In genomic region chr3:116861223-116861539, GRCm38 (mm10) we compare ENCODE assay signal across 8 mouse cellular contexts. TPM values are rescaled to one million over a fixed set of nuclear protein-coding genes. Genes with fewer than 3 reads are reported as not detected.
DNase-seq lines count a peak whose midpoint lies in the region; ATAC-seq lines count a peak whose summit lies in the region.

No protein-coding gene starts in this region.

- H3K27me3 ChIP-seq in heart, embryonic 12.5 days (replicated peaks): no peaks in the 10 kb centered on the region
- H3K27me3 ChIP-seq in forebrain, embryonic 15.5 days: no peaks in the 10 kb centered on the region

- ATAC-seq in heart, embryonic 12.5 days (ENCODE audit: insufficient number of reproducible peaks, low FRiP score): 0 out of 2 replicates have a peak, but pooled peaks have one; percentile 5
- ATAC-seq in forebrain, embryonic 15.5 days (replicated peaks): peak; percentile 59

- peak overlapping the region; percentile 68 for H3K27ac ChIP-seq in heart, embryonic 12.5 days (ENCODE audit: poor library complexity, severe bottlenecking)
- H3K27ac ChIP-seq in forebrain, embryonic 15.5 days (replicated peaks): no peak overlapping the region
- peak overlapping the region; percentile 94 for H3K27ac ChIP-seq in macrophage

- H3K4me1 ChIP-seq in heart, embryonic 12.5 days (replicated peaks): peaks cover 3% of the 10 kb centered on the region
- 0 out of 2 replicates have a peak, but pooled peaks cover 3% of the 10 kb centered on the region for H3K4me1 ChIP-seq in forebrain, embryonic 15.5 days

- 5% methylated on average over 4 of the region's 4 CpGs for WGBS in heart, embryonic 12.5 days
- WGBS in forebrain, embryonic 15.5 days: 10% methylated on average over 4 of the region's 4 CpGs
- 1% methylated on average over 4 of the region's 4 CpGs for WGBS in macrophage (ENCODE audit: missing documents)

- no peak for DNase-seq in heart, adult 18-20 months
- DNase-seq in ES-CJ7 (ENCODE audit: low read depth, low spot score): peak; percentile 52
- DNase-seq in gastrocnemius, adult 18-20 months (ENCODE audit: low spot score): no peak
- no peak for DNase-seq in right cerebral cortex, postnatal 36 days (ENCODE audit: low spot score in 2 of 2)
- DNase-seq in spleen, postnatal 36 days (ENCODE audit: low spot score in 2 of 2): no peak

- peak overlapping the region; percentile 86 for H3K4me3 ChIP-seq in heart, embryonic 12.5 days
- peak overlapping the region; percentile 64 for H3K4me3 ChIP-seq in forebrain, embryonic 15.5 days
- H3K4me3 ChIP-seq in macrophage (ENCODE audit: inconsistent target): peak overlapping the region; percentile 70

- H3K36me3 ChIP-seq in heart, embryonic 12.5 days: no peaks in the 10 kb centered on the region
- no peaks in the 10 kb centered on the region for H3K36me3 ChIP-seq in forebrain, embryonic 15.5 days
- H3K36me3 ChIP-seq in macrophage (ENCODE audit: inconsistent target): no peaks in the 10 kb centered on the region

- H3K79me2 ChIP-seq in macrophage (ENCODE audit: inconsistent target): peaks cover 52% of the 10 kb centered on the region

- H3K9ac ChIP-seq in heart, embryonic 12.5 days: peak overlapping the region; percentile 82
- peak overlapping the region; percentile 54 for H3K9ac ChIP-seq in forebrain, embryonic 15.5 days (replicated peaks)

- H3K9me3 ChIP-seq in heart, embryonic 12.5 days (replicated peaks): no peaks in the 10 kb centered on the region
- no peaks in the 10 kb centered on the region for H3K9me3 ChIP-seq in forebrain, embryonic 15.5 days

- peak overlapping the region; percentile 71 for H3K4me2 ChIP-seq in heart, embryonic 12.5 days
- peak overlapping the region; percentile 90 for H3K4me2 ChIP-seq in forebrain, embryonic 15.5 days (replicated peaks)

RNA-seq across cellular contexts. Expression of gene Frrs1, which starts 1.9 kb away (rescaled TPM):
- polyA plus RNA-seq in heart, embryonic 12.5 days (2016; fragmentation: Nextera tagmentation; extraction: Ambion mirVana): 22.5 and 24.0 TPM in 2 replicates
- total RNA-seq in heart, adult 18-20 months (2021): 1 to 10 TPM; 2.6 to 4.8 TPM
- 3.2 and 3.8 TPM in 2 replicates for polyA plus RNA-seq in forebrain, embryonic 15.5 days (2015; fragmentation: Nextera tagmentation; extraction: Ambion mirVana)
- 100 to 1,000 TPM in 19 of 26 experiments, 10 to 100 TPM in 7; 47.7 to 195 (median 122) TPM for total RNA-seq in macrophage (2018; cell fraction: chromatin; rRNA removed)
- 10 to 100 TPM; 25.5 to 51.7 (median 37.0) TPM for total RNA-seq in macrophage (2018; cell fraction: cytosol; rRNA removed)
- total RNA-seq in macrophage (2018; cell fraction: nucleus; rRNA removed): 100 to 1,000 TPM in 13 of 26 experiments, 10 to 100 TPM in 13; 47.4 to 175 (median 102) TPM
- polyA plus RNA-seq in macrophage (2018): 36.7 to 47.0 TPM (median 44.3 TPM) in 3 replicates
- 1 to 10 TPM; 1.9 to 2.3 TPM for total RNA-seq in gastrocnemius, adult 18-20 months (2021)

RNA-seq across cellular contexts. Expression of gene Agl, which starts 53.2 kb away (rescaled TPM):
- 50.3 and 52.7 TPM in 2 replicates for polyA plus RNA-seq in heart, embryonic 12.5 days (2016; fragmentation: Nextera tagmentation; extraction: Ambion mirVana)
- total RNA-seq in heart, adult 18-20 months (2021): 100 to 1,000 TPM; 189 to 193 TPM
- polyA plus RNA-seq in forebrain, embryonic 15.5 days (2015; fragmentation: Nextera tagmentation; extraction: Ambion mirVana): 13.4 and 14.4 TPM in 2 replicates
- total RNA-seq in macrophage (2018; cell fraction: chromatin; rRNA removed): 10 to 100 TPM in 22 of 26 experiments, 1 to 10 TPM in 4; 4.5 to 80.1 (median 41.3) TPM
- total RNA-seq in macrophage (2018; cell fraction: cytosol; rRNA removed): 10 to 100 TPM in 24 of 26 experiments, 1 to 10 TPM in 2; 9.0 to 22.3 (median 15.1) TPM
- total RNA-seq in macrophage (2018; cell fraction: nucleus; rRNA removed): 10 to 100 TPM in 22 of 26 experiments, 1 to 10 TPM in 4; 8.2 to 59.7 (median 24.9) TPM
- polyA plus RNA-seq in macrophage (2018): 13.0 to 14.4 TPM (median 13.4 TPM) in 3 replicates
- 100 to 1,000 TPM; 606 to 681 TPM for total RNA-seq in gastrocnemius, adult 18-20 months (2021)
